Mouse (Mus musculus) T-helper 17 cell (primary cell): Measurements from ENCODE around the gene Ccer2.

Experiments
- in situ Hi-C, 2 experiments: fragments of 300-600 bp; cut with MboI, MseI; formaldehyde crosslinking; loops; 1 replicate in 1 of 2; 2 replicates in 1 of 2; pipeline ENCODE4 v1.15.1; 2025; ENCODE audit warnings: high pct_unique_total_duplicates in 2 of 2

Gene Ccer2

GRCm38 (mm10) chr7:28749935-28750334, 6.0 kb upstream of the Ccer2 start:
- in situ Hi-C loops, result no loop called here

- in situ Hi-C loops, result no loop called here
These were observed 2.6 kb downstream of the Ccer2 start for GRCm38 (mm10) chr7:28758623-28759022.

- in situ Hi-C loops, result no loop called here
These were observed 5.9 kb downstream of the Ccer2 start for GRCm38 (mm10) chr7:28761907-28762306.

GRCm38 (mm10) chr7:28765211-28765610, 9.2 kb downstream of the Ccer2 start:
- in situ Hi-C loops, result no loop called here

GRCm38 (mm10) chr7:28766173-28766879, 10.4 kb downstream of the Ccer2 start, which contains the start of gene Sirt2:
Gene Sirt2 (plus strand): TSS chr7:28766735.
- in situ Hi-C loops, result no loop called here

- in situ Hi-C loops, result no loop called here
These were observed 10.9 kb downstream of the Ccer2 start for GRCm38 (mm10) chr7:28766910-28767309.

GRCm38 (mm10) chr7:28767462-28767965, 11.5 kb downstream of the Ccer2 start, which contains the start of gene Nfkbib:
Gene Nfkbib (minus strand): TSS chr7:28767512.
- in situ Hi-C loops, result no loop called here

GRCm38 (mm10) chr7:28769414-28769958, 13.5 kb downstream of the Ccer2 start:
- in situ Hi-C loops, result no loop called here

GRCm38 (mm10) chr7:28770309-28770708, 14.3 kb downstream of the Ccer2 start:
- in situ Hi-C loops, result no loop called here

GRCm38 (mm10) chr7:28771867-28772266, 15.9 kb downstream of the Ccer2 start:
- in situ Hi-C loops, result no loop called here

- in situ Hi-C loops, result no loop called here
These were observed 17.2 kb downstream of the Ccer2 start for GRCm38 (mm10) chr7:28773163-28773562.

GRCm38 (mm10) chr7:28774164-28774563, 18.2 kb downstream of the Ccer2 start:
- in situ Hi-C loops, result no loop called here

GRCm38 (mm10) chr7:28775129-28775528, 19.2 kb downstream of the Ccer2 start:
- in situ Hi-C loops, result no loop called here

GRCm38 (mm10) chr7:28778825-28779224, 22.9 kb downstream of the Ccer2 start:
- in situ Hi-C loops, result no loop called here

GRCm38 (mm10) chr7:28780067-28780658, 24.2 kb downstream of the Ccer2 start:
- in situ Hi-C loops, result no loop called here

GRCm38 (mm10) chr7:28780857-28781256, 24.9 kb downstream of the Ccer2 start:
- in situ Hi-C loops, result no loop called here

GRCm38 (mm10) chr7:28781261-28781663, 25.3 kb downstream of the Ccer2 start:
- in situ Hi-C loops, result no loop called here

- in situ Hi-C loops, result no loop called here
These were observed 29.2 kb downstream of the Ccer2 start for GRCm38 (mm10) chr7:28785161-28785560.

GRCm38 (mm10) chr7:28787884-28788283, 31.9 kb downstream of the Ccer2 start:
- in situ Hi-C loops, result no loop called here

GRCm38 (mm10) chr7:28788307-28789195, 32.6 kb downstream of the Ccer2 start, which contains the start of gene Rinl:
Gene Rinl (plus strand): TSS chr7:28788969.
- in situ Hi-C loops, result no loop called here

- in situ Hi-C loops, result no loop called here
These were observed 33.3 kb downstream of the Ccer2 start for GRCm38 (mm10) chr7:28789235-28789634.
